Mouse (Mus musculus) left cerebral cortex, adult 11 months (tissue): ENCODE results near the gene Sdr16c6.

Experiments
- DNase-seq: peaks from one replicate; pipeline ENCODE4 v3.0.0; 2022; ENCODE audit warnings: low spot score

The Sdr16c6 gene

GRCm38 (mm10) chr4:4077372-4077771 is at the start of gene Sdr16c6:
Gene Sdr16c6 (minus strand): TSS chr4:4077522.
- DNase-seq: no peak

- no peak for DNase-seq
These were observed 2.9 kb upstream of the Sdr16c6 start for GRCm38 (mm10) chr4:4080180-4080579.

GRCm38 (mm10) chr4:4079132-4079531 is 1.8 kb upstream of the Sdr16c6 start:
- no peak for DNase-seq

GRCm38 (mm10) chr4:4076001-4076400 is 1.3 kb downstream of the Sdr16c6 start:
- no peak for DNase-seq
